Mouse (Mus musculus) mesoderm, embryonic 11.5 days (tissue): ENCODE measurements around the gene Smarcd3.

Experiments
- DNase-seq: peaks from one replicate; pipeline ENCODE4 v3.0.0-alpha.2; 2012; ENCODE audit warnings: low read depth, low spot score

The Smarcd3 gene

GRCm38 (mm10) chr5:24623986-24624821 lies at the start of gene Smarcd3:
Gene Smarcd3 (minus strand): TSS chr5:24624411.
- peak; percentile 70 for DNase-seq

GRCm38 (mm10) chr5:24661457-24661856 lies 37.2 kb upstream of the Smarcd3 start:
- no peak for DNase-seq

DNA sequence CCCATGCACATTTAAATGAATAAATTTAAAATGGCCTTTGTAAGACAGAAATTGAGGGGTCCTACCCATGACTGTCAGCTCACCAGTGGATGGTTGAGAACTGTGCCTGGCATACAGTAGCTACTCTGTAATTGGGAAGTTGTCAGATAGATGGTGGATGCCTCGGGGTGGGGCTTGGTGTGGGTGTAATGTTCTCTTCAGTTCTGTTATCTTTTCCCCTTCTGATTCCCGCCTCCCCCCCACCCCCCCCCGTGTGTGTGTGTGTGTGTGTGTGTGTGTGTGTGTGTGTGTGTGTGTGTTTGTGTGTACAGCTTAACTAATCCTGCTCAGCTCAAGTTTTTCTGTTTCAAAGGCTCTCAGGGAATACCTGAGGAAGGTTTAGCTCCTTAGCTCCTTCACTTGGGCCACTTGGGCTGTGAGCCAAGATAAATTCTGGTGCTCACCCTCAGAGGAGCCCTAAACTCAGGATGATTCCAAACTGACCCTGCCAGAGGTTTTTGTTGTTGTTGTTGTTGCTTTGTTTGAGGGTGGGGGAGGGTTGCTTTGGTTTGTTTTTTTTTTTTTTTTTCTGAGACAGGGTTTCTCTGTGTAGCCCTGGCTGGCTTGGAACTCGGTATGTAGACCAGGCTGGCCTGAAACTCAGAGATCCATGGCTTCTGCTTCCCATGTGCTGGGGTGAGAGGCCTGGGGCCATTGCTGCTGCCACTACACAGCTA lies 35.7 kb upstream of the Smarcd3 start:
- DNase-seq = no peak

DNA sequence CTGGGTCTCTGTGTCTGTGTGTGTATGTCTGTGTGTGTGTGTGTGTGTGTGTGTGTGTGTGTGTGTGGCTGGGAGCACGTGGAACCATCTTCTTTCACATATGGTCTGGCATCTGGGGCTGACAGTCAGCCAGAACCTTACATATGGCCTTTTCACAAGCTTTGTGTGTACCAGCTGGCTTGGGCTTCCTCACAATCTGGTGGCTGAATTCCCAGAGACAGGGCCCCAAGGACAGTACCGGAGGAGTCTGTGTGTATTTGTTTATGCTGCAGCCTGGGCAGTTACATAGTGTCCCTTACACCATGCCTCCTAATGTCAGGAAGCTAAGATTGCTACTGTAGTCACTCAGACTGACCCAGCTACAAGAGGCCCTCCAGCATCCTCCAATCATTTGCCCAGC lies 32.9 kb upstream of the Smarcd3 start:
- DNase-seq = no peak

DNA sequence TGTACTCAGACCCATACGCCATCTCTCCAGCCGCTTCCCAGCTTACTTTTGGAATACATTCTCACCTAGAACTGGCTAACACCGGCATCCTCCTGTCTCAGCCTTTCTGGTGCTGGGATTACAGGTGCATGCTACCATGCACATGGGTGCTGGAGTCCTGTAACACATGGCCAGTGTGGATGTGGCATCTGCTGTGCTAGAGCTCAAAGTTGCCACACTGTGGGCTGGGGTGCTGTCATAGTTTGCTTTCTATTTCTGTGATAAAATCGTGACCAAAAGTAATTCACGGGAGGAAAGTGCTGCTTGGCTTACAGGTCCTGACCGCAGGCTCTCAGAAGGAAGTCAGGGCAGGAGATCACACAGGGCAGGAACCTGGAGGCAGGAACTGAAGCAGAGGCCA lies 30.3 kb upstream of the Smarcd3 start:
- no peak for DNase-seq

- no peak for DNase-seq
Measured at GRCm38 (mm10) chr5:24652780-24653179, 28.6 kb upstream of the Smarcd3 start.

DNA sequence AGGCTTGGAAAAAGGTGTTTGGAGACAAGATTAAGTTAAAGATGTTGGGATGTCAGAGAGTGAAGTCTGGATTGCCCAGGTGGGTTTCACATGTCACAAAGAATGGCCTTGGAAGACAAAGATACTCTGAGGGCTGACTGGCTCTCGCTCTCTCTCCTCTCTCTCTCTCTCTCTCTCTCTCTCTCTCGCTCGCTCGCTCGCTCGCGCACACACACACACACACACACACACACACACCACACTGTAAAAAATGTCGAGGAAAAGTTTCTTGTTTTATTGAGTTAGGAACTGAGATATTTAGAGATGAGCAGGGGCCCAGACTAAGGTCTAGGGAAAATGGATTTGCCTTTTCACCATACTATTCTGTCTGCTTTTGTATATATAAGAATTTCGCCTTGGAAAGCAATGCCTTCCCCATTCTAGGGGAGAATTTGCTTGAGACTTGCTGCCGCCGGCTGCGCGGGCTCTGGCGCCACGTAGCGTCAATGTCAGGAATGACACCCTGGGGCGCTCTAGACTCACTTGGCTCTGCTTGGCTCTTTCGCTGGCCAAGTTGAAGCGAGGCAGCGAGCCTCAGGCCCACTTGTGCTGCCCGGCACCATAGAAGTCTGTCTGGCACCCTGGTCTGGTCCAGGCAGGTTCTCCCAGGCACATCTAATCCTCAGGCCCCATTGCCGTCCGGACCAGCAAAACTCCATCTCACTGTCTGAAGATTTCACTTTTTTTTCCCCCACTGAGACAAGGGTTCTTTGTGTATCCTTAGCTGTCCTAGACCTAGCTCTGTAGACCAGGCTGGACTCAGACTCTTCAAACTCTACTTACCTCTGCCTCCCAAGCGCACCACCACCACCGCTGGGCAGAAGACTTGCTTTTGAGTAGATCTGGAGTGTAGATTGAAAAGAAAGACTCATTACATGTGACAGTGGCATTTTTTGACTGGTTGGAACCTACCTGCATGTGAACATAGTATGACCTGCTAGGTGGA lies 27.8 kb upstream of the Smarcd3 start:
- DNase-seq = peak; percentile 85

DNA sequence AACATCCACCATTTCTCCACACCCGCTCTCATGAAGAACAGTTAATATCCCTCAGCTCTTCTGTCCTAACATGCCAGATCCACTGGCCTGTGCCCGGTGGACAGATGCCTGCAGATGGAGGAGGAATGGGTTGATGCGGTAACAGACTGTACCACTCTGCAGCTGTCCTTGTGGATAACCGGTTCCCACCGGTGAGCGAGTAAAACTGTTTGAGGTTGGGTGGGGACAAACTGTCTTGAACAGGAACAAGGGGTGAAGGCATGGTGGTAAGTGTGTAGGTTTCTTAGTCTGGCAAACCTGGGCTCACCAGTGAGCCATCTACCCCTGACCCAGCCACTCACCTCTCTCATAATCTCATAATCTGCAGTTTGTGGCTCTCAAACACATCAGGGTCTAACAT lies 27.1 kb upstream of the Smarcd3 start:
- DNase-seq = no peak

GRCm38 (mm10) chr5:24649701-24650100 lies 25.5 kb upstream of the Smarcd3 start:
- no peak for DNase-seq

GRCm38 (mm10) chr5:24649231-24649630 lies 25.0 kb upstream of the Smarcd3 start:
- DNase-seq = no peak

DNA sequence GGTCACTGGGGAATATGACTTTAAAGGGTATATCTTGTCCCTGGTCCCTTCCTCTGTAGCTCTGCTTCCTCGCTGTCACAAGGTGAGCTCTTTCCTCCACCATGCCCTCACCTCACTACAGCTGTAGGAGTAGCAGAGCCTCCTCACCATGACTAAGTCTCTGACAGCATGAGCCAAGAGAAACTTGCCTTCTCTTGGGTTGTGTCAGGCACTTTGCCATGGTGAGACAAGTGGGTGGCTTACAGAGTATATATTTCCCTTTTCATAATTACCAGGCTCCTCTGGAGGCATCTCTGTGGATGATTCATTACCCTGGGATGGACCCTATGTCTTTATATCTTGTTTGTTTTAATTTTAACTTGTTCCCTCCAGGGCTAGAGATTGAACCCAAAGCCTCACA lies 21.2 kb upstream of the Smarcd3 start:
- DNase-seq = no peak

DNA sequence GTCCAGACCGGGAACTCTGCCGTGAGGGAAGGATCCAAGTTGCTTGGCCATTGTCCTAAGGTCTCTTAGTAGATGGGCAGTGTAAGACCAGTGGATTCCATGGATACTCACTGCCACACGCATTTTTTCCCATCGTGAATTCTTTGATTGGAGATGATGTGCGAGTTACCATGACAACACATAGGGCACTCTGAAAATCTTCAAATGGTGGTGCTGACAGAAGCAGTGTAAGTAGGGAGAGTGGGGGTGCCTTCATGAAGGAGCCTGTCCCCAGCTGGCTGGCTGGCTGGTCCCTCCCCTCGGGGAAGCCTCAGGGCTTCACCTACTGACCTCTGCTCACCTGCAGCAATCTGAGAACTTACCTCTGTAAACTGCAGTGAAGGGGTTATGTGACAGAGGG lies 14.9 kb upstream of the Smarcd3 start:
- no peak for DNase-seq

GRCm38 (mm10) chr5:24638131-24638530 lies 13.9 kb upstream of the Smarcd3 start:
- DNase-seq = no peak

- DNase-seq = no peak
Measured at GRCm38 (mm10) chr5:24636987-24637386, 12.8 kb upstream of the Smarcd3 start.

- DNase-seq = no peak
Measured at GRCm38 (mm10) chr5:24635526-24636141, 11.4 kb upstream of the Smarcd3 start.

GRCm38 (mm10) chr5:24635093-24635492 lies 10.9 kb upstream of the Smarcd3 start:
- no peak for DNase-seq

DNA sequence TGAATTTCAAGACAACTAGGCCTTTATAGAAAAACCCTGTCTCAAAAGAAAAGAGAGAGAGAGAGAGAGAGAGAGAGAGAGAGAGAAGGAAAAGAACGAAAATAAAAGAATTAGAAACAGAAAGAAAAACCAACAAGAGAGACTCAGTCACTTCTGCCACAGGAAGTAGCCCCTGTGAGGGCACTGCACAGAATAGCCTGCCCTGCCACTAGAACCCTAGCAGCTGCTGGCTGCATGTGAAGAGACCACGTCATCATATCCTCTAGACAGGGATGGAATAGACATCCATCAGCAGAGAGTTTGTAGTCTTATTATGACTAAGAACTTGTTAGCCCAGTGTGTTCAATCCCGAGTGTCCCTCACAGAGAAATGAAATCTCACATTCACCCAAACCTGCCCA lies 5.5 kb upstream of the Smarcd3 start:
- DNase-seq = no peak

- DNase-seq = no peak
Measured at GRCm38 (mm10) chr5:24624822-24625120, 560 bp upstream of the Smarcd3 start.

- DNase-seq = no peak
Measured at GRCm38 (mm10) chr5:24623041-24623985, 898 bp downstream of the Smarcd3 start.

GRCm38 (mm10) chr5:24622386-24623040 lies 1.7 kb downstream of the Smarcd3 start:
- DNase-seq = no peak
